Mouse (Mus musculus) myocyte (in vitro differentiated cells): Measurements from ENCODE around the gene Slc7a7. TPM values are rescaled to one million over a fixed set of nuclear protein-coding genes. Genes with fewer than 3 reads are reported as not detected.

Experiments used
- H3K27me3 ChIP-seq: one replicate; pipeline ENCODE4 v1.6.1; 2011; ENCODE audit not compliant: control insufficient read depth, insufficient read depth, insufficient read length
- H3K36me3 ChIP-seq: one replicate; pipeline ENCODE4 v1.6.1; 2011; ENCODE audit not compliant: control insufficient read depth, insufficient read depth
- H3K4me2 ChIP-seq: one replicate; pipeline ENCODE4 v1.6.1; 2011; ENCODE audit warnings: low read depth, control low read depth
- H3K4me3 ChIP-seq: one replicate; pipeline ENCODE4 v1.5.1; 2011; ENCODE audit warnings: mild to moderate bottlenecking, control low read depth, moderate library complexity
- H3K79me2 ChIP-seq: one replicate; pipeline ENCODE4 v1.6.1; 2011; ENCODE audit not compliant: control insufficient read depth, insufficient read depth
- H3ac ChIP-seq: one replicate; pipeline ENCODE4 v1.6.1; 2011; ENCODE audit not compliant: control insufficient read depth, insufficient read length
- CEBPB ChIP-seq: IDR thresholded peaks from 2 replicates; pipeline ENCODE4 v1.6.1; 2011; ENCODE audit warnings: mild to moderate bottlenecking, moderate library complexity; ENCODE audit not compliant: poor library complexity, insufficient read depth, severe bottlenecking
- E2F4 ChIP-seq: IDR thresholded peaks from one replicate; pipeline ENCODE4 v1.6.1; 2011; ENCODE audit warnings: mild to moderate bottlenecking, control low read depth, moderate library complexity; ENCODE audit not compliant: insufficient read depth
- MAX ChIP-seq: IDR thresholded peaks from one replicate; pipeline ENCODE4 v1.6.1; 2011; ENCODE audit warnings: low read depth, mild to moderate bottlenecking, control low read depth
- MYOD1 ChIP-seq, 3 experiments: IDR thresholded peaks; one replicate each; pipeline ENCODE4 v1.6.1; 2011; ENCODE audit warnings: control low read depth in 2 of 3, low read depth in 2 of 3, mild to moderate bottlenecking in 2 of 3, moderate library complexity in 1 of 3; ENCODE audit not compliant: insufficient read length in 2 of 3, control insufficient read depth in 1 of 3
- MYOG ChIP-seq, 3 experiments: IDR thresholded peaks; one replicate each; pipeline ENCODE4 v1.6.1; 2011; ENCODE audit warnings: control low read depth in 2 of 3, low read depth in 2 of 3, mild to moderate bottlenecking in 2 of 3; ENCODE audit not compliant: insufficient read length in 2 of 3, control insufficient read depth in 1 of 3, insufficient read depth in 1 of 3
- POLR2A ChIP-seq: IDR thresholded peaks from one replicate; pipeline ENCODE4 v1.6.1; 2011; ENCODE audit warnings: low read depth, mild to moderate bottlenecking, control low read depth, moderate library complexity; ENCODE audit not compliant: insufficient read length
- POLR2AphosphoS2 ChIP-seq: IDR thresholded peaks from one replicate; pipeline ENCODE4 v1.6.1; 2011; ENCODE audit warnings: low read depth, control low read depth; ENCODE audit not compliant: insufficient read length
- REST ChIP-seq: IDR thresholded peaks from one replicate; pipeline ENCODE4 v1.6.1; 2011; ENCODE audit warnings: mild to moderate bottlenecking, control low read depth, moderate library complexity; ENCODE audit not compliant: insufficient read depth, insufficient read length
- SRF ChIP-seq: IDR thresholded peaks from one replicate; pipeline ENCODE4 v1.6.1; 2011; ENCODE audit warnings: low read depth; ENCODE audit not compliant: control insufficient read depth, insufficient read length
- TCF12 ChIP-seq: IDR thresholded peaks from one replicate; pipeline ENCODE4 v1.6.1; 2011; ENCODE audit warnings: mild to moderate bottlenecking, control low read depth; ENCODE audit not compliant: poor library complexity, insufficient read depth, severe bottlenecking
- TCF3 ChIP-seq: IDR thresholded peaks from one replicate; pipeline ENCODE4 v1.6.1; 2011; ENCODE audit warnings: low read depth, control low read depth; ENCODE audit not compliant: insufficient read length
- USF1 ChIP-seq: IDR thresholded peaks from one replicate; pipeline ENCODE4 v1.6.1; 2011; ENCODE audit warnings: low read depth, mild to moderate bottlenecking, control low read depth, moderate library complexity
- polyA plus RNA-seq: library from polyadenylated mRNA; unstranded; fragments of >200 nt; fragmentation: generic; extraction: Trizol; gene quantifications from one replicate; pipeline ENCODE4 v1.2.1, GENCODE M21; 2012; ENCODE audit warnings: missing spikeins

Gene Slc7a7
- polyA plus RNA-seq, 1 experiment, result 6.8 TPM

GRCm38 (mm10) chr14:54409980-54410810, 7.4 kb downstream of the Slc7a7 start:
- Histone ChIP-seq H3K4me3 (no peak overlapping the region), H3K4me2 (peak overlapping the region; percentile 18), H3K36me3 (no peaks in the 10 kb centered on the region), H3ac (no peak overlapping the region), H3K27me3 (no peaks in the 10 kb centered on the region), H3K79me2 (no peaks in the 10 kb centered on the region)
- TF ChIP-seq POLR2A, result no peak
- TF ChIP-seq REST, result no peak
- no peak for TF ChIP-seq POLR2AphosphoS2
- no peak for TF ChIP-seq MYOD1 (IDR thresholded peaks at IDR 0.05; ENCODE audit: control insufficient read depth in 1 of 3, insufficient read length in 2 of 3, low read depth in 2 of 3)
- TF ChIP-seq SRF, result no peak
- TF ChIP-seq TCF3, result no peak
- no peak for TF ChIP-seq TCF12
- no peak for TF ChIP-seq USF1
- no peak for TF ChIP-seq CEBPB
- TF ChIP-seq MYOG (IDR thresholded peaks at IDR 0.05; ENCODE audit: control insufficient read depth in 1 of 3, insufficient read depth in 1 of 3, insufficient read length in 2 of 3, low read depth in 2 of 3), result no peak

- Histone ChIP-seq H3ac (no peak overlapping the region), H3K4me2 (no peak overlapping the region), H3K79me2 (no peaks in the 10 kb centered on the region), H3K27me3 (no peaks in the 10 kb centered on the region), H3K36me3 (no peaks in the 10 kb centered on the region), H3K4me3 (no peak overlapping the region)
- no peak for TF ChIP-seq E2F4
- TF ChIP-seq USF1, result no peak
- TF ChIP-seq MAX, result no peak
- TF ChIP-seq MYOG (IDR thresholded peaks at IDR 0.05; ENCODE audit: control insufficient read depth in 1 of 3, insufficient read depth in 1 of 3, insufficient read length in 2 of 3, low read depth in 2 of 3), result no peak
- TF ChIP-seq SRF, result no peak
- no peak for TF ChIP-seq CEBPB
- no peak for TF ChIP-seq TCF3
- TF ChIP-seq TCF12, result no peak
- no peak for TF ChIP-seq POLR2A
- no peak for TF ChIP-seq MYOD1 (IDR thresholded peaks at IDR 0.05; ENCODE audit: control insufficient read depth in 1 of 3, insufficient read length in 2 of 3, low read depth in 2 of 3)
- TF ChIP-seq REST, result no peak
- TF ChIP-seq POLR2AphosphoS2, result no peak
Measured at GRCm38 (mm10) chr14:54409057-54409645, 8.4 kb downstream of the Slc7a7 start.

GRCm38 (mm10) chr14:54408336-54409056, 9.1 kb downstream of the Slc7a7 start:
- Histone ChIP-seq H3K36me3 (no peaks in the 10 kb centered on the region), H3K27me3 (no peaks in the 10 kb centered on the region), H3ac (no peak overlapping the region), H3K79me2 (no peaks in the 10 kb centered on the region), H3K4me3 (no peak overlapping the region), H3K4me2 (no peak overlapping the region)
- TF ChIP-seq POLR2AphosphoS2 (no peak), SRF (no peak), USF1 (no peak), TCF3 (no peak), MAX (no peak), MYOG (IDR thresholded peaks at IDR 0.05; ENCODE audit: control insufficient read depth in 1 of 3, insufficient read depth in 1 of 3, insufficient read length in 2 of 3, low read depth in 2 of 3) (no peak), MYOD1 (IDR thresholded peaks at IDR 0.05; ENCODE audit: control insufficient read depth in 1 of 3, insufficient read length in 2 of 3, low read depth in 2 of 3) (no peak), TCF12 (no peak), POLR2A (no peak), REST (no peak), CEBPB (no peak)

- H3K4me3 ChIP-seq, result no peak overlapping the region
- no peaks in the 10 kb centered on the region for H3K79me2 ChIP-seq
- no peaks in the 10 kb centered on the region for H3K36me3 ChIP-seq
- no peaks in the 10 kb centered on the region for H3K27me3 ChIP-seq
- no peak overlapping the region for H3ac ChIP-seq
- TF ChIP-seq USF1 (no peak), TCF12 (no peak), POLR2AphosphoS2 (no peak), SRF (no peak), MYOG (IDR thresholded peaks at IDR 0.05; ENCODE audit: control insufficient read depth in 1 of 3, insufficient read depth in 1 of 3, insufficient read length in 2 of 3, low read depth in 2 of 3) (no peak), MYOD1 (IDR thresholded peaks at IDR 0.05; ENCODE audit: control insufficient read depth in 1 of 3, insufficient read length in 2 of 3, low read depth in 2 of 3) (no peak), TCF3 (no peak), CEBPB (no peak), REST (no peak)
- H3K4me2 ChIP-seq, result no peak overlapping the region
Measured at GRCm38 (mm10) chr14:54401723-54402122, 15.9 kb downstream of the Slc7a7 start.
